Mouse (Mus musculus) megakaryocyte, adult 5-6 weeks (primary cell): Measurements from ENCODE around the gene Olfr1209. TPM values are rescaled to one million over a fixed set of nuclear protein-coding genes. Genes with fewer than 3 reads are reported as not detected.

Experiments used
- ATAC-seq: 2 replicates; pipeline ENCODE4 v1.8.0; 2016; ENCODE audit warnings: mild to moderate bottlenecking, inconsistent platforms; ENCODE audit not compliant: poor library complexity, severe bottlenecking
- total RNA-seq, 2 experiments: library from RNA; stranded (forward) in 1 of 2; stranded (reverse) in 1 of 2; fragments of 153-499, 151-499 nt in 1 of 2; fragments of 221-1000, 200-1000 nt in 1 of 2; gene quantifications; 2 replicates each; pipeline versions ENCODE4 v1.2.3 to v1.2.4; 2015 to 2017

Gene Olfr1209
- total RNA-seq (2015) (not detected in 2 replicates), total RNA-seq (2017) (not detected in 2 replicates)

GRCm38 (mm10) chr2:88915057-88915456 lies at the start of gene Olfr1209:
Olfr1209 (minus strand) TSS chr2:88915157.
- ATAC-seq = no peak

GRCm38 (mm10) chr2:88953669-88954068 lies 38.7 kb upstream of the Olfr1209 start, which contains the start of gene Olfr1212:
Olfr1212 (plus strand) TSS chr2:88953969.
- ATAC-seq = no peak

GRCm38 (mm10) chr2:88938011-88938410 lies 23.1 kb upstream of the Olfr1209 start, which contains the start of gene Olfr1211:
Olfr1211 (minus strand) TSS chr2:88938111.
- ATAC-seq = no peak

- ATAC-seq = no peak
These were observed 12.7 kb downstream of the Olfr1209 start, which contains the start of gene Olfr1208 for GRCm38 (mm10) chr2:88902211-88902610. Olfr1208 (minus strand) TSS chr2:88902311.

GRCm38 (mm10) chr2:88862931-88863330 lies 52.0 kb downstream of the Olfr1209 start, which contains the start of gene Olfr1206:
Olfr1206 (plus strand) TSS chr2:88863231.
- ATAC-seq = no peak

Other genes starting within 250 kb of the Olfr1209 start
- not detected in 2 replicates for gene Olfr1193, start 239.5 kb downstream of the Olfr1209 start, total RNA-seq (2015)
- gene Olfr1193, start 239.5 kb downstream of the Olfr1209 start, total RNA-seq (2017) = not detected in 2 replicates
- gene Olfr1195, start 226.0 kb downstream of the Olfr1209 start, total RNA-seq (2015) = not detected in 2 replicates
- gene Olfr1195, start 226.0 kb downstream of the Olfr1209 start, total RNA-seq (2017) = not detected in 2 replicates
- not detected in 2 replicates for gene Olfr1196, start 210.6 kb downstream of the Olfr1209 start, total RNA-seq (2015)
- not detected in 2 replicates for gene Olfr1196, start 210.6 kb downstream of the Olfr1209 start, total RNA-seq (2017)
- gene Olfr1197, start 182.8 kb downstream of the Olfr1209 start, total RNA-seq (2015) = not detected in 2 replicates
- not detected in 2 replicates for gene Olfr1197, start 182.8 kb downstream of the Olfr1209 start, total RNA-seq (2017)
- not detected in 2 replicates for gene Olfr1198, start 163.8 kb downstream of the Olfr1209 start, total RNA-seq (2015)
- gene Olfr1198, start 163.8 kb downstream of the Olfr1209 start, total RNA-seq (2017) = not detected in 2 replicates
- gene Olfr1199, start 154.7 kb downstream of the Olfr1209 start, total RNA-seq (2015) = not detected in 2 replicates
- gene Olfr1199, start 154.7 kb downstream of the Olfr1209 start, total RNA-seq (2017) = not detected in 2 replicates
- gene Olfr1200, start 144.7 kb downstream of the Olfr1209 start, total RNA-seq (2015) = not detected in 2 replicates
- gene Olfr1200, start 144.7 kb downstream of the Olfr1209 start, total RNA-seq (2017) = not detected in 2 replicates
- gene Olfr1201, start 122.1 kb downstream of the Olfr1209 start, total RNA-seq (2015) = not detected in 2 replicates
- gene Olfr1201, start 122.1 kb downstream of the Olfr1209 start, total RNA-seq (2017) = not detected in 2 replicates
- gene Olfr1202, start 100.7 kb downstream of the Olfr1209 start, total RNA-seq (2015) = not detected in 2 replicates
- gene Olfr1202, start 100.7 kb downstream of the Olfr1209 start, total RNA-seq (2017) = not detected in 2 replicates
- not detected in 2 replicates for gene Olfr1205, start 85.4 kb downstream of the Olfr1209 start, total RNA-seq (2015)
- not detected in 2 replicates for gene Olfr1205, start 85.4 kb downstream of the Olfr1209 start, total RNA-seq (2017)
- gene Olfr1204, start 65.9 kb downstream of the Olfr1209 start, total RNA-seq (2015) = not detected in 2 replicates
- gene Olfr1204, start 65.9 kb downstream of the Olfr1209 start, total RNA-seq (2017) = not detected in 2 replicates
- gene Olfr1206, start 51.9 kb downstream of the Olfr1209 start, total RNA-seq (2015) = not detected in 2 replicates
- gene Olfr1206, start 51.9 kb downstream of the Olfr1209 start, total RNA-seq (2017) = not detected in 2 replicates
- not detected in 2 replicates for gene Olfr1208, start 12.8 kb downstream of the Olfr1209 start, total RNA-seq (2015)
- not detected in 2 replicates for gene Olfr1208, start 12.8 kb downstream of the Olfr1209 start, total RNA-seq (2017)
- gene Olfr1211, start 23.0 kb upstream of the Olfr1209 start, total RNA-seq (2015) = not detected in 2 replicates
- gene Olfr1211, start 23.0 kb upstream of the Olfr1209 start, total RNA-seq (2017) = not detected in 2 replicates
- gene Olfr1212, start 38.8 kb upstream of the Olfr1209 start, total RNA-seq (2015) = not detected in 2 replicates
- not detected in 2 replicates for gene Olfr1212, start 38.8 kb upstream of the Olfr1209 start, total RNA-seq (2017)
- not detected in 2 replicates for gene Gm13762, start 65.1 kb upstream of the Olfr1209 start, total RNA-seq (2015)
- gene Gm13762, start 65.1 kb upstream of the Olfr1209 start, total RNA-seq (2017) = not detected in 2 replicates
- not detected in 2 replicates for gene Olfr1214, start 77.5 kb upstream of the Olfr1209 start, total RNA-seq (2015)
- not detected in 2 replicates for gene Olfr1214, start 77.5 kb upstream of the Olfr1209 start, total RNA-seq (2017)
- not detected in 2 replicates for gene Olfr1215, start 91.8 kb upstream of the Olfr1209 start, total RNA-seq (2015)
- gene Olfr1215, start 91.8 kb upstream of the Olfr1209 start, total RNA-seq (2017) = not detected in 2 replicates
- gene Olfr1216, start 103.2 kb upstream of the Olfr1209 start, total RNA-seq (2015) = not detected in 2 replicates
- gene Olfr1216, start 103.2 kb upstream of the Olfr1209 start, total RNA-seq (2017) = not detected in 2 replicates
- gene Olfr1217, start 116.9 kb upstream of the Olfr1209 start, total RNA-seq (2015) = not detected in 2 replicates
- not detected in 2 replicates for gene Olfr1217, start 116.9 kb upstream of the Olfr1209 start, total RNA-seq (2017)
- not detected in 2 replicates for gene Olfr1218, start 146.0 kb upstream of the Olfr1209 start, total RNA-seq (2015)
- gene Olfr1218, start 146.0 kb upstream of the Olfr1209 start, total RNA-seq (2017) = not detected in 2 replicates
- not detected in 2 replicates for gene Olfr1219, start 168.4 kb upstream of the Olfr1209 start, total RNA-seq (2015)
- not detected in 2 replicates for gene Olfr1219, start 168.4 kb upstream of the Olfr1209 start, total RNA-seq (2017)
- not detected in 2 replicates for gene Olfr1220, start 191.7 kb upstream of the Olfr1209 start, total RNA-seq (2015)
- not detected in 2 replicates for gene Olfr1220, start 191.7 kb upstream of the Olfr1209 start, total RNA-seq (2017)
- gene Olfr1221, start 202.1 kb upstream of the Olfr1209 start, total RNA-seq (2015) = not detected in 2 replicates
- not detected in 2 replicates for gene Olfr1221, start 202.1 kb upstream of the Olfr1209 start, total RNA-seq (2017)
- gene Olfr1222, start 217.9 kb upstream of the Olfr1209 start, total RNA-seq (2015) = not detected in 2 replicates
- not detected in 2 replicates for gene Olfr1222, start 217.9 kb upstream of the Olfr1209 start, total RNA-seq (2017)
- not detected in 2 replicates for gene Olfr1223, start 236.4 kb upstream of the Olfr1209 start, total RNA-seq (2015)
- gene Olfr1223, start 236.4 kb upstream of the Olfr1209 start, total RNA-seq (2017) = not detected in 2 replicates
- gene Olfr1224-ps1, start 248.9 kb upstream of the Olfr1209 start, total RNA-seq (2015) = not detected in 2 replicates
- gene Olfr1224-ps1, start 248.9 kb upstream of the Olfr1209 start, total RNA-seq (2017) = not detected in 2 replicates